Mouse (Mus musculus): ENCODE data around the gene Asic2.
A peak's percentile ranks its signal among the peaks of the same experiment; 100 is the strongest.

Asic2 gene

DNA sequence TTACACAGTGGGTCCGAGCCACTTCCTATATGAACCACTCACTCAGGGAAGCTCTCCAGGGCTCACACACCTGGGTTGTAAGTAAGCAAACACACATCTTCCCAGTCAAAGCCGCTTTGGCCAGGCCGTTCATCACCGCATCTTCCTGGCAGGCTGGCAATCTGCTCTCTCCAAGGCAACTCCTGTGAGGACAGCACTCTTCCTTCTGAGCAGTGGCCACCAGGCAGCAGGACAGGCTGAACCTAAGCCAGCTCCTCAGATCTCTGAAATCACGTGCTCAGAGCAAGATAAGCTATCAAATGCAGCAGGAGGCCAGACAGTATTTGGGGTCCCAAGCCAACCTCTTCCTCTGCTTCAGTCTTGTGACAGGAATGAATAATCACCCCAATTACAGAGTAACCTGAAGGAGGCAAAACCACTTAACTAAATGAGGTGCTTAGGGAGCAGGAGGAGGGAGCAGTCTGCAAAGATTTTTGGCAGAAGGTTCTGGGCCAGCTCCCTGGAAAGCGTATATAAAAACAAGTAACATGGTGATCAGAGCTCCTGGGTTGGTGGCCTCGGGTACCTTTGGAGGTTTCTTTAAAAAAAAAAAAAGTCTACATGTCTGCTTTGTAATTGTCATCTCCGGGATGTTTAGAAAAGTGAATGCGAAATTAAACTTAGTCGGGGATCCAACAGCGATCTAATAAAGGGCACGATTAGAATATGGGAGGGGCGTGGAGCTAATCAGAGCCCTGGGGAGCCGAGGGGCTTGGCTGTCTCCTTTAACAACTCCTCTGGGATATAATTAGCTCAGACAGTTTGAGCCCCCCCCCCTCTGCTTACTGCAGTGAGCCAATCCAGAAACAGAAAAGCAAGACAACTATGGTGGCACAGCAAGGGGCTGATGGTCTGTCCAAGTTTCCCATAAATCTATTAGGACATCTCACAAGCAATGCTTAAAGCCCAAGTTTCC, 450.0 kb downstream of the Asic2 start:
- DNase-seq (ENCODE audit: low spot score), result no peak

DNA sequence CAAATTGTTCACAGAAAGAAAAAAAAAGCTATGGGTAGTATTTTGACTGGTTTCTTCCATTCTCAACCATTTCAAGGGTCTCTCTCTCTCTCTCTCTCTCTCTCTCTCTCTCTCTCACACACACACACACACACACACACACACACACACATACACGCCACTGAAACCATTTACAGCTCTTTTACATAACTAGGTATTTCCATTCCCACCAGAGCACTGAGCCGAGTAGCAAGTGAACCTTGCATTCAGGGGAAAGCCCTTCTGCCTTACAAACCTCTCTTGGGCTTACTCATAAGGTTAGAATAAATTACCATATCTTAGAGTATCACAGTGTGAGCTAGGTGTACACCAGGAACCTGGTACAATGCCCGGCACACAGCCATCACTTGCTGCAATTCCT, 452.5 kb downstream of the Asic2 start:
- no peak for DNase-seq (ENCODE audit: low spot score)

GRCm38 (mm10) chr11:81512434-81512833, 455.8 kb downstream of the Asic2 start:
- DNase-seq (ENCODE audit: low spot score), result no peak

GRCm38 (mm10) chr11:81511401-81511800, 456.9 kb downstream of the Asic2 start:
- DNase-seq (ENCODE audit: low spot score), result no peak

DNA sequence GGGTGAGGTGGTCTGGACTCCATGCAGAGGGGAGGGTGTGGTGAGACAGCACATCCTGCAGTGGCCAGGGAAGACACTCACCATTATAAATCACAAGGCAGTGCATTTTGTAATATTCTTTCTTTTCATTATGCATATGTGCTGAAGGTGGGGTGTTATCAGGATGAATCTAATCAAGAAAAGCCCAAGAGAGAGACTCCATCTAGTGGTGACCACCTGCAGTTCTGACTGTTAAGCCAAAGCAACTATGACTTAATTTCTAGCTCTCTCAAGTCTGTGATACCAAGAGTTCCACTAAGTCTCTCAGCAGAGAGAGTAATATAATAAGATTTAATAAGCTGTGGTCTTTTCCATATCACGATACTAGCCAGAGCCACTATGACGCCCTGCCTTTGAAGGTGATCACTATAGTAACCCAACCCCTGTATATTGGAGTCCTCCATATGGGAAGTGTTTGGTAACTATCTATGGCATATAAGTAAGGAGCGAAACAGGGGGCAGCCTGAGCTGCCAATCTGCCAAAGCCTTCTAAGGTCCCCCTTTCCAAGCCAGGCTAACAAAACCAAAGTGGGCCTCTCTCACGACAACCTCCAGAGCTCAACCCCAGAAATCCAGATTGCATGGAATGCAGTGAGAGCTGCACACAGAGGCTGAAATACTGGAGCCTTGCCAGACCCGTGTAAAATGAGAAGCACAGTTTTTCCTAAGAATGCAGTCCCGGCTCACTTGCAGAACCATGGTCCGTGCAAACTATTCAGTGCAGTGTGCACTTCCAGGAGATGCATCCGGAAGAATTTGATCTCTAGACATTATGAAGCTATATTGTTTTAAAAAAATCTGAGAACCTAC, 459.6 kb downstream of the Asic2 start:
- no peak for DNase-seq (ENCODE audit: low spot score)

DNA sequence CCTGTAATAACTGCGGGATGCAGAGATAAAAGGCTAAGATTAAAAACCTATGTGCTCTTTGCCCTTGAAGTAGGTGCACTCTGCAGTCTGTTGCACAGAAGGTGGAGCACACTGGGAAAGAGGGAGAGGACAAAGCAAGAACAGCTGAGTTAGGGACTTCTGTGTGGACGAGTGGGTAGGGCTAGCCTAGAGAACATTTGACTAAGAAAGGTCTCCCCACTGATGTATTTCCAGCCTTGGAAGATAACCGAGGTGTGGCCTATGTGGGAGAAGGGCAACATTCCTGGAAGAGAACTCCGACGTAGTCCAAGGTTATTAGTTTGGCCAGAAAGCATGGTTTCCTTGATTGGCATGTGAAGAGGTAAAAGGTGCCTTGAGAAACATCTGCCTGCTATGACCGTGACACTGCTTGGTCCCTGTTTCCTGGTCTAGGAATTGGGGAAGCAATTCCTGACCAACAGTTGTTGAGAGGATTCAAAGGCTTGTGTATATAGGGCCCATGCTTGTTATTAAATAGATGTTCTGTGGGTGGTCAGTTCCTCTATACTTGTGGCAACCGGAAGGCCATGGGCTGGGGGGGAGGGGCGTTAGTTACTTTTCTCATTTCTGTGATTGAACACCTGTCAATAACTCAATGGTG, 463.3 kb downstream of the Asic2 start:
- no peak for DNase-seq (ENCODE audit: low spot score)

GRCm38 (mm10) chr11:81501473-81502246, 466.6 kb downstream of the Asic2 start:
- no peak for DNase-seq (ENCODE audit: low spot score)

- no peak for DNase-seq (ENCODE audit: low spot score)
Observed at GRCm38 (mm10) chr11:81498990-81499389, 469.3 kb downstream of the Asic2 start.

GRCm38 (mm10) chr11:81497652-81498391, 470.4 kb downstream of the Asic2 start:
- DNase-seq (ENCODE audit: low spot score), result no peak

DNA sequence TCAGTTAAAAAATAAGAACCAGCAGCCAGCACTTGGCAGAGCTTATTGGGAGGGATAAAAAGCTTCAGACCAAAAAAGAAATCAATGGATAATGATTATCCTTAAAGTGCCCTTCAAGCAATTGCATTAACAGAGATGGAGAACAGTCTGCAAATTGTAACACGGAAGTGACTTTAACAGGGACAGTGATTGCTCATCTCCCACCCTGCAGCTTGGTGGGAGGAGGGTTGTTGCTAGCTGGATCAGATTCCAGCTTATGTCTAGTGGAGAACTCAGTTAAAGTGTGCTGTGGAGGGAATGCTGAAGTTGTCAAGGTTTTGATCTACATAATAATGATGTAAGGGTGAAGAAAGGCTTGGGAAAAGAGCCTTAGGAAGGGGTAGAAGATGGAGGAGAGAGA, 471.8 kb downstream of the Asic2 start:
- DNase-seq (ENCODE audit: low spot score), result no peak

DNA sequence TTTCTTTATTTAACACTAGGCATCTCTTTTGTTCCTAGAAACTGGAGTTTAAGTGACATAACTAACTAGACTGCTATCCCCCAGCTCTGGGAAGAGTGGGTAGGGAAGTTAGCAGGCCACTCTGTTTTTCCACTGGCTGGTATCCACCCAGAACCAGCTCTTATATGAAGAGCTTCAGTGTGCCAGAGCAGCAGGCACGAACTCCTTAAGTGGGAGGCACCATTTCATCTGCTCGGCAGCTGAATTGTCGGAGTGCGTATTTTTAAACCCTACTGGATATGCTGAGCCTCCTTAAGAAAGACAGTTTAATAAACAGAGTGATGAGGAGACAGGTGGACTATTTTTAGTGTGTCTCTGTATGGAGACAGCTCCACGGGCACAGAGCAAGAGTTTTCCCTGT, 475.9 kb downstream of the Asic2 start:
- no peak for DNase-seq (ENCODE audit: low spot score)

GRCm38 (mm10) chr11:81489144-81489735, 479.0 kb downstream of the Asic2 start:
- no peak for DNase-seq (ENCODE audit: low spot score)

DNA sequence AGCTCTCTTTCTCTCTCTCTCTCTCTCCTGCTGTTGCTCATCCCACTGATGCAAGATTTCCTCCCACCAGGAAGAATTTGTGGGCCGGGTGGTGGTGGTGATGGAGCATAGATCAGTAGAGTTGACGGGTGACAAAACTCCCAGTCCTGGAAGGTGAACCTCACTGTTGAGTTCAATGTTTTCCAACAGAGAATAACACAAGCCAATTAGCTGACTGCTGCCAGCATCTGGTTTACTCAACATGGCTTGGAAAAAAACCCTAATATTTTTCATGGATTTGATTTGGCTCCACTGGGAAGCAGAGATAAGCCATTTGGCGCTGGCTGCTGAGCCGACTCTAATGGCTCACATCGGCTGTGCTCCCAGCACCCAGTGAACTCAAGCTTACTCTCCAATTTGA, 479.6 kb downstream of the Asic2 start:
- DNase-seq (ENCODE audit: low spot score), result no peak

- no peak for DNase-seq (ENCODE audit: low spot score)
Observed at GRCm38 (mm10) chr11:81486265-81486940, 481.9 kb downstream of the Asic2 start.

- peak; percentile 8 for DNase-seq (ENCODE audit: low spot score)
Observed at GRCm38 (mm10) chr11:81481198-81481597, 487.1 kb downstream of the Asic2 start.

- DNase-seq (ENCODE audit: low spot score), result no peak
Observed at GRCm38 (mm10) chr11:81476231-81476630, 492.0 kb downstream of the Asic2 start.

- DNase-seq (ENCODE audit: low spot score), result no peak
Observed at GRCm38 (mm10) chr11:81474121-81474520, 494.1 kb downstream of the Asic2 start.

GRCm38 (mm10) chr11:81462199-81462598, 506.1 kb downstream of the Asic2 start:
- DNase-seq (ENCODE audit: low spot score), result no peak

- DNase-seq (ENCODE audit: low spot score), result no peak
Observed at GRCm38 (mm10) chr11:81461748-81462147, 506.5 kb downstream of the Asic2 start.

DNA sequence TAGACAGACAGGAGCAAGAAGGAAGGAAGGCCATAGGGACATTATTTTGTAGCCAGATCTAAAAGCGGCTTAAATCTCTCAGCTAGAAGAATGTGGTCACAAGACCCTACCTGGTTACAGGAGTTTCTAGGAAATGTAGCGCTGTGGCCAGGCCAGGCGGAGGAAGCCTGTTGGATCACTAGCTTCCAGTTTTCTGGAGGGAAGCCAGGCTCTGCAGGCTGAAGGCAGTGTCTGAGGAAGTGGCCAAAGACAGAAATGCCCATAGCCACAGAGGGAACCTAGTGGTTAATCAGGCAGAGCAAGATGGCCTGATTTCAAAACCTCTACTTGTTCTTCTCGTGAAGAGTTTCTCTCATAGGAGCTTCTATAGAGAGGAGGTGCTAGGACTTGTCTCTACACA, 513.3 kb downstream of the Asic2 start:
- DNase-seq (ENCODE audit: low spot score), result no peak

Data from adipocyte (in vitro differentiated cells).